Mouse (Mus musculus): ENCODE measurements around the gene Kcnk1. TPM values are rescaled to one million over a fixed set of nuclear protein-coding genes. Genes with fewer than 3 reads are reported as not detected.

The Kcnk1 gene
- not detected for polyA plus RNA-seq (2017; shearing (Covaris generic))

DNA sequence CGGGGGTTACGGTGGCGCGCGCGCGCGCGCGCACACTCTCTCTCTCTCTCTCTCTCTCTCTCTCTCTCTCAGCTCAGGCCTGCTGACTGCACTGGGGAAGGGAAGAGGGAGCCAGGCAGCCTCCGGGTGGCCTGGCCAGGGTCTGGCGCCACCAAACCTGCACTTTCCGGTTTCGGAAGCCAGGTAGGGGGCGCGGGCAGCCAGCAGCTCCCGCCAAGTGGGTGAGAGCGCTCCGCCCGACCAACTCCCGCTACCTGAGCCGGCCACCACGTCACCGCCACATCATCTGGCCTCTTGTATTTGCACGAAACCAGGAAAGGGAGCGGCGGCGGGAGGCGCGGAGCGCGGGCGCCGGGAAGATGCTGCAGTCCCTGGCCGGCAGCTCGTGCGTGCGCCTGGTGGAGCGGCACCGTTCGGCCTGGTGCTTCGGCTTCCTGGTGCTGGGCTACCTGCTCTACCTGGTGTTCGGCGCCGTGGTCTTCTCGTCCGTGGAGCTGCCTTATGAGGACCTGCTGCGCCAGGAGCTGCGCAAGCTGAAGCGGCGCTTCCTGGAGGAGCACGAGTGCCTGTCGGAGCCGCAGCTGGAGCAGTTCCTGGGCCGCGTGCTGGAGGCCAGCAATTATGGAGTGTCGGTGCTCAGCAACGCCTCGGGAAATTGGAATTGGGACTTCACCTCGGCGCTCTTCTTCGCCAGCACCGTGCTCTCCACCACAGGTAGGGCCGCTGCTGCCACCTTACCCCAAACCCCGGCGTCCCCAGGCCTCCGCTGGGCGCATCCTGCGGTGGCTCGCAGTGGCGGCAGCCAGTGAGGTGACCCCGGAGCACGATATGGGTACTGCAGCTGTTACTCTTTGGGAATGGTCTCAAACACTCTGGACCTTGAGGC is at the start of gene Kcnk1:
Kcnk1 (plus strand) TSS at position 70 of the 886 bp plus-strand sequence.

Other genes starting within 250 kb of the Kcnk1 start
- gene Pcnx2, start 96.9 kb upstream of the Kcnk1 start, polyA plus RNA-seq (2017; shearing (Covaris generic)), result 0.28 TPM
- gene Map3k21, start 84.7 kb upstream of the Kcnk1 start, polyA plus RNA-seq (2017; shearing (Covaris generic)), result not detected